Mouse (Mus musculus) adrenal gland, adult 8-10 months (tissue): ENCODE data around the gene P2ry6. TPM values are rescaled to one million over a fixed set of nuclear protein-coding genes. Genes with fewer than 3 reads are reported as not detected.

Experiments used
- DNase-seq: peaks from one replicate; pipeline ENCODE4 v3.0.0; 2022
- total RNA-seq, 4 experiments: library from RNA; stranded (reverse); gene quantifications; 2 replicates each; pipeline ENCODE4 v1.2.4; 2022

Gene P2ry6
- 1 to 10 TPM; 5.4 to 9.5 (median 6.5) TPM for total RNA-seq

DNA sequence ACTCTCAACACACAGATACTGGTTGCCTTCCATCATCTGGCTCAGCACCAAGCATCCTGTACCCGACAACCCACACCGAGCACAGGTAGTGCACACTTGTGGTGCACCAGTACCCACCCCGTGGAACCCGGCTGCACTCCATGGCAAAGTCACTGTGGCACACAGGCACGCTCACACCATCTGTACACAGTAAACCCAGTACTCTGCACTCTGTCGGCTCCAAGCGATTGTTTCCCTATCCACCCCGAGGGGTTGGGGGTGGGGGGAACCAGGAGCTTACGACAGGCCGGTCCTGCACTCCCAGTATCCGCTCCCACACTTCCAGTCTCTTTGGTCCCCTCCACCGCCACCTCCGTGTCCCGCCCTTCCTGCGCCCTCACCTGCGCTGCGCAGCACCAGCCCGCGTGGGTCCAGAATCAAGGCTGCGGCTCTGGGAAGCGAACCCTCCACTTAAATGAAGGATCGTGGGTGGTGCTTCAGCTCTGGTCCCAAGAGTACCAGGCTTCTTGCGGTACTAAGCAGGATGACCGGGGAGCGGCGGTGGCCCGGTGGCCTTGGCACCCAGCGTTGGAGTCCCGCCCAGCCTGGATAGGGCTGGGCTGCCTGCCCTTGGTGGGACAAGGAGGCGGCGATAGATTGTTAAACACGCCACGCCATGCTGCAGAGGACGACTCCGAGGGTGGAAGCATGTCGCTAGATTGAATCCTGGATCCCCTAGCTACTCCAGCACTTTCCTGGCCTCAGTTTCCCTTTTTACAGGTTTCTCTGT is at the start of gene P2ry6:
P2ry6 (minus strand) TSS at position 515 of the 769 bp plus-strand sequence.
- DNase-seq, result peak; percentile 51

- no peak for DNase-seq
These were observed 43.0 kb upstream of the P2ry6 start for GRCm38 (mm10) chr7:101017492-101017891.

DNA sequence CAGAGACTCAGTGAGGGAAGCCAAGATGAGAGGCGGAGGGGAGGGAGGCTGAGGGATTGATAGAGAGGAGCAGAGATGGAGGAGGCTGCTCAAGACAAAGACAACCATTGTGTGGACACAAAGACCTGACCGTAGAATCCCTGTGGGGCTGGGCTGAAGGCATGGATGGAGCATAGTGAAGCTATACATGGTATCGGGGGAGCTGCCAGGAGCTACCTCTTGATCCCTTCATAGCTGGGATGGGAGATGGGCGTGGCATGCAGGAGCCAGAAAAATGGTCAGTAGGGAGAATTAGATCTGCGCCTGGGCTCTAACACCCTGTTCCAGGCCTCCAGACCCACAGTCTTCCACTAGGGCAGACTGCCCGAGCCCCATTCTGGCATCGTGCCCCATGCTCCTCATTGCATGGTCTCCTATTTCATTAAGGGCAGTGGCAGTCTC is 42.6 kb upstream of the P2ry6 start:
- no peak for DNase-seq

DNA sequence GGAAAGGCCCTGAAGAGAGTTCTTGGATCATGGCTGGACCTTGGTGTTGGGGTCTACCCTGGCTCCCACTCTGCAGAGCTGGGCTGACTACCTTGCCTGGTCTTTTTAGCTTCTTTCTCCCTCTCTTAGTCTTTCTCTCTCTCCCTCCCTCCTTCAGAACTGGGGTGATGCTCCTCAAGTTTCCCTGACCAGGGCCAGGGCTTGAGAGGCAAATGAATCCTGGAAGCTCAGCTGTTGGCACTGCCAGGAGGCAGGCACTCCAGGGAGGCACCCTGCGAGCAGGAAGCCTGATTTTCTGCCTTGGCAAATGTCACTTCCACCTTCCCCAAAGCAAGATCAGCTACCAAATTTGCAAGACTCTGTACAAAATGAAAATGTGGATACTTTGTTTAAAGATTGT is 40.5 kb upstream of the P2ry6 start:
- no peak for DNase-seq

- no peak for DNase-seq
These were observed 39.6 kb upstream of the P2ry6 start for GRCm38 (mm10) chr7:101014041-101014440.

DNA sequence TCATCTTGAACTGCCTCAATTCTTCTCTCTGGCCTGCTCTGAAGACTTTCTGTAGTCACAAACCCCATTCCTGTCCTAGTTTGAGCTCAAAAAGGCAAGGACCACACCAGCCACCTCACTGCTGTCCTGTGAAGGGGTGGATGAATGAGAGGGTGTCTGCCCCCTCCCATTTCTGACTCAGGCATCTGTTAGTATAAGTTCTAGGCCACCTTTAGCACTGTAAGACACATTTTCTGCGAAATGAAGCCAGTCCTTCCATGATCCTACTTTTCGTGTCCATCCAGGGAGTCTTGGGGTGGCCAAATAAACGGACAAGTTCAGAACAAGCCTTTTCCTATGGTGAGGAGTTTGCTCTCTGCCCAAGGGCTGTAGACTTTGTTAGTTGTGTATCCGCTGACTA is 38.1 kb upstream of the P2ry6 start, which contains the start of gene P2ry2:
P2ry2 (minus strand) TSS at position 326 of the 400 bp plus-strand sequence.
- no peak for DNase-seq

DNA sequence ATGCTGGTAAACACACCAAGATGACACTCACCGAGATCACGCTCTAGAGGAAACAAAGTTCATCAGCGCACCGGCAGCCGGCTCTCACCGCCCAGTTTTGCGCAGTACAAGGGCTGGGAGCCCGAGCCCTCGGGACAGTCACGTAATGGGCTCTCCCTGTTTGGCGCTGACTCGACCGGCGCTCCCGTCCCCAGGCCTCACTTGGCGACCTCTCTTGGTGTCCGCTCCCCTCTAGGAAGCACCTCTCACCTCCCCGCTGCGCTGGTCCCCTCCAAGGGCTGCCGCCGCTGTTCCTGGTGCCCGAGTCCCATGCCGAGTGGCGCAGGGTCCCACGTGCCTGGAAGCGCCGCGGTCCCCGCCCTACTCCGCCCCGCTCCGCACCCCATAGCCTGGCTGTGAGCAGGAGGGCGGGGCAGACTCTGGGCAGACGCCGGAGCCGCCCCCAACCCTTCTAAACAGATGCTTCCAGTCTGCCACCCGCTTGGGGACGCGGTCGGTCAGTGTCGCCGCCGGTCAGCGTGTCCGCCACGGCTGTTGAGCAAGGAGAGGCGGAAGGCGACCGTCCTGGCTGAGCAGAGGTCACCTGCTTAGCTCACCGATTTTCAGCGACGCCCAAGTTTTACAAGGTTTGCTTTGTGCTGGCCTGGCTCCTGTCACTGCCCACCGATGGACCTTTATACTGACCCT is 37.4 kb upstream of the P2ry6 start:
- DNase-seq, result peak; percentile 52

- no peak for DNase-seq
These were observed 36.3 kb upstream of the P2ry6 start for GRCm38 (mm10) chr7:101010741-101011140.

GRCm38 (mm10) chr7:101006201-101006600 is 31.8 kb upstream of the P2ry6 start:
- DNase-seq, result no peak

DNA sequence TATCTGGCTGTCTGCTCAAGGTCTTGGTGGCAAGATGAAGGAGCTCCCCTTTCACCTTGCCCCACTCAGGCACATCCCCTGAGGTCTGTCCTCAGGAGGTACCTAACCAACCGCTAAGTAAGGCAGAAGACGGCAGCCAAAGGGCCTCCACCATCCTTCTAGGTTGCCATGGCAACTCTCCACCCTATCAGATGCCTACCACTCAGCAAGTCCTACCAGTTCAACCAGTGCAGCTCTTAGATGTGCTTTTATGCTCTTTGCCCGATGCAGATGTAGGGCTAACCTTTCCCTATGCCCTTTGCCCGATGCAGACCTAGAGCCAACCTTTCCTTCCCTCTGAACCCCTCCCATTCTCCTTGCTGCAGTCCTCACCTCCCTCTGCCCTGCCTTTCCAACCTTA is 30.7 kb upstream of the P2ry6 start:
- no peak for DNase-seq

- no peak for DNase-seq
These were observed 29.2 kb upstream of the P2ry6 start for GRCm38 (mm10) chr7:101003442-101004326.

DNA sequence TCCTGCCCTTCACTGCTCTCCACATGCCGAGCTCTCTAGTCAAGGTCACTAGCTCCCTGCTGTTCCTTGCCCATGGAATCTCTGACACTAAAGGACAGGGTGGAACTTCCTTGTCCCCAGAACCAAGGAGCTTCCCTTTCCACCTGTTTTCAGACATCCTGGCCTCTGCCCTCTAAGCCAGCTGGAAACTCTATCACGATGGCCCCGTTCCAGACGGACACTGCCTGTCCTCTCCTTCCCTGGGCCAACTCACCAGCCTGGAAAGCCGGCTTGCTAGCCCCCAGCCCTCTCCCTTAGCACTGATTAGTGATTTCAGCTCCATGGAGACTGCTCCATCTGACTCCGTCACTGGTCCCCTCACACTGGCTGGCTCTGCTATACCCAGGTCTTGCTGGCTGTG is 27.8 kb upstream of the P2ry6 start:
- DNase-seq, result no peak

DNA sequence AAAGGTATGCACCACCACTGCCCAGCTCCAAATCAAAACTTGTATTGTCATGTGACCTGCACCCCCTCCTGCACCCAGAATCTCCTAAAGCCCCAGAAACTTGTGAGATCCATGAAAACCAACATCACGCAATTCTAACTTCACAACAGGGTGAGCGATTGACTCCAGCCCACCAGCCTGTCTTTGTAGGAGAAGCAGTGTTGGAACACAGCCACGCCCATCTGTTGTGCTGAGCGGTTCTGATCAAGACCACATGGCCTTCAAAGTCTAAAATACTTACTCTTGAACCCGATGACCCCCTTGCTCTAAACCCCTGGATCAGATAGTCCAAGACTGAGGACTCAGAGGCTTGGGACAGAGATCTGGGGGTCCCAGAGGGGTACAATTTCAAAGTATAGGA is 25.2 kb upstream of the P2ry6 start:
- DNase-seq, result no peak

- DNase-seq, result no peak
These were observed 24.1 kb upstream of the P2ry6 start for GRCm38 (mm10) chr7:100998578-100998960.

- no peak for DNase-seq
These were observed 23.6 kb upstream of the P2ry6 start for GRCm38 (mm10) chr7:100997951-100998577.

DNA sequence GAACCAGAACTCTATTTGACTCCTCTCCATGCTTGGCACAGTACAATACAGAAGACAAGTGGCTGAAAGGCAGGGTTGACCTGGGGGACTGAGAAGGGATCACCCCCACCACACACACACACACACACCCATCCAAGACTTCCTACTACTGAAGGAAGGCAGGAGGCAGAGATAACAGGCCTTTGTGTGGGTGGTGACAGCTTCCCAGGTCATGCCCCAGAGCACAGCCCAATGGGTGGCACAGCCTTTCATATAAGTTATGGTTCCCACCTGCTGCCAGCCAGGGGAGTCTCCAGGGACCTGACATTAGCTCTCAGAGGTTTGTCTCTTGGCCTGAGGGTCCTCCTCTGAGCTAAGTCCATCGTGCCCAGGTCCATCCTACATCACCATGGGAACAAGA is 22.8 kb upstream of the P2ry6 start:
- DNase-seq, result no peak

GRCm38 (mm10) chr7:100995951-100996350 is 21.5 kb upstream of the P2ry6 start:
- DNase-seq, result no peak

GRCm38 (mm10) chr7:100995260-100995864 is 20.9 kb upstream of the P2ry6 start:
- DNase-seq, result no peak

GRCm38 (mm10) chr7:100993166-100993565 is 18.7 kb upstream of the P2ry6 start:
- DNase-seq, result no peak

GRCm38 (mm10) chr7:100991972-100992371 is 17.5 kb upstream of the P2ry6 start:
- DNase-seq, result no peak

DNA sequence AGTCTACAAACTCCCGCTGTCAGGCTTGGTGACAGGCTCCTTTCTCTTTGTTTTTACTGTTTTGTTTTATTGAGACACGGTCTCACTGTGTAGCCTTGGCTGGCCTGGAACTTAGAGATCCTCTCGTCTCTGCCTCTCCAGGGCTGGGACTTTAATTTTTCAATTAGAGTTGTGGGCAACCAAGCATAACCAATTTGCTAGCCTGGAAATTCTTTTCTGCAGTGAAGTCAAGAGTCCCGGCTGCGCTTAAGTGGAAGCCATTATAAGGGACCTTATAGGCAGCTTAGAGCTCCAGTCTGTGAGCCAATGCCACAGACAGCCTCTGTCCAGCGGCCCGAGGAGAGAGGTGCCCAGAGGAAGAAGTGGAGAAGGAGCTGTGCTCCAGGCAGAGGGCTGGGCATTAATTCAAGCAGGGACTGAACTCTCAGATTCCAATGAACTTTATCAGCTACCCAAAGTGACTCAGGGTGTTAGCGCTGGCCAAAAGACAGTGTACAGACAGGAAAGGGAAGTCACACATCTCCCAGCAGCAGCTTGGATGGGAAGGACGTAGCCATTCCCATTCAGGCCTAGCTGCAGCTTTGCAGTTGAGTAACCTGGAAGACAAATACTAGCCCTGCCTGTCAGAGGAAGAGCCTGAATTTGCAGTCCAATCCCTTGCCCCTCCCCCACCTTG is 16.3 kb upstream of the P2ry6 start:
- DNase-seq, result no peak
